Mouse (Mus musculus) CD4-positive, CD25-positive, alpha-beta regulatory T cell, adult 2 months (primary cell): ENCODE results near the gene Fam83c.

Source experiments
- DNase-seq: peaks from one replicate; pipeline ENCODE4 v3.0.0-alpha.2; 2012; ENCODE audit warnings: low read depth, low spot score

Gene Fam83c

GRCm38 (mm10) chr2:155826630-155827424, 7.8 kb downstream of the Fam83c start, which contains the start of gene Eif6:
Gene Eif6 (minus strand): TSS chr2:155826925.
- peak; percentile 91 for DNase-seq

- peak; percentile 57 for DNase-seq
Measured at GRCm38 (mm10) chr2:155825904-155826629, 8.6 kb downstream of the Fam83c start.

- no peak for DNase-seq
Measured at GRCm38 (mm10) chr2:155823722-155824121, 10.9 kb downstream of the Fam83c start.

- no peak for DNase-seq
Measured at GRCm38 (mm10) chr2:155820779-155821178, 13.9 kb downstream of the Fam83c start.

GRCm38 (mm10) chr2:155819449-155820251, 15.0 kb downstream of the Fam83c start:
- DNase-seq = no peak

GRCm38 (mm10) chr2:155819392-155819448, 15.4 kb downstream of the Fam83c start, which contains the start of gene BC029722:
Gene BC029722 (minus strand): TSS chr2:155819426.
- no peak for DNase-seq

- DNase-seq = peak; percentile 98
Measured at GRCm38 (mm10) chr2:155818596-155819391, 15.9 kb downstream of the Fam83c start.

GRCm38 (mm10) chr2:155817301-155818245, 17.1 kb downstream of the Fam83c start:
- no peak for DNase-seq

GRCm38 (mm10) chr2:155816179-155816578, 18.5 kb downstream of the Fam83c start:
- DNase-seq = no peak

GRCm38 (mm10) chr2:155814829-155815228, 19.8 kb downstream of the Fam83c start:
- no peak for DNase-seq

GRCm38 (mm10) chr2:155812637-155813036, 22.0 kb downstream of the Fam83c start:
- DNase-seq = no peak

- DNase-seq = peak; percentile 90
Measured at GRCm38 (mm10) chr2:155811821-155812396, 22.7 kb downstream of the Fam83c start.

- DNase-seq = no peak
Measured at GRCm38 (mm10) chr2:155809620-155810019, 25.0 kb downstream of the Fam83c start.

- no peak for DNase-seq
Measured at GRCm38 (mm10) chr2:155807408-155807807, 27.2 kb downstream of the Fam83c start.

GRCm38 (mm10) chr2:155806548-155806947, 28.1 kb downstream of the Fam83c start:
- no peak for DNase-seq

- no peak for DNase-seq
Measured at GRCm38 (mm10) chr2:155805925-155806255, 28.8 kb downstream of the Fam83c start.

GRCm38 (mm10) chr2:155805231-155805924, 29.3 kb downstream of the Fam83c start:
- DNase-seq = no peak

- no peak for DNase-seq
Measured at GRCm38 (mm10) chr2:155804053-155804452, 30.6 kb downstream of the Fam83c start.

GRCm38 (mm10) chr2:155802761-155803160, 31.9 kb downstream of the Fam83c start:
- peak; percentile 63 for DNase-seq

GRCm38 (mm10) chr2:155798613-155799012, 36.0 kb downstream of the Fam83c start:
- no peak for DNase-seq
